Mouse (Mus musculus) spleen, adult 2 months (tissue): ENCODE data around the gene Cpeb4. TPM values are rescaled to one million over a fixed set of nuclear protein-coding genes. Genes with fewer than 3 reads are reported as not detected.
"Not testable (repeated sequence)": the region's sequence is repeated elsewhere in the genome, so short reads cannot be mapped to it uniquely, and the experiment has no call there.

Experiments used
- DNase-seq, 2 experiments: peaks; one replicate each; pipeline versions ENCODE4 v3.0.0 to v3.0.0-alpha.2; 2012 to 2021; ENCODE audit warnings: low spot score in 2 of 2, low read depth in 1 of 2
- H3K27ac ChIP-seq: fragments of 200-500 bp; 2 replicates; pipeline ENCODE4 v1.5.1; 2012; ENCODE audit warnings: low read length, inconsistent platforms; ENCODE audit not compliant: insufficient read depth
- H3K27me3 ChIP-seq: fragments of 200-500 bp; 2 replicates; pipeline ENCODE4 v1.6.1; 2012; ENCODE audit warnings: mild to moderate bottlenecking, moderate library complexity, low read length, inconsistent platforms; ENCODE audit not compliant: control insufficient read depth, insufficient read depth
- H3K36me3 ChIP-seq: fragments of 200-500 bp; 2 replicates; pipeline ENCODE4 v1.6.1; 2012; ENCODE audit warnings: mild to moderate bottlenecking, low read length, inconsistent platforms; ENCODE audit not compliant: control insufficient read depth, insufficient read depth
- H3K4me1 ChIP-seq: fragments of 200-500 bp; 2 replicates; pipeline ENCODE4 v1.6.1; 2011; ENCODE audit warnings: inconsistent platforms; ENCODE audit not compliant: control insufficient read depth, insufficient read depth, insufficient read length
- H3K4me3 ChIP-seq: fragments of 200-500 bp; 2 replicates; pipeline ENCODE4 v1.5.1; 2011; ENCODE audit warnings: mild to moderate bottlenecking, inconsistent platforms; ENCODE audit not compliant: insufficient read depth, insufficient read length; ENCODE audit errors: extremely low read depth
- CTCF ChIP-seq: fragments of 200-500 bp; IDR thresholded peaks from 2 replicates; pipeline ENCODE4 v1.5.1; 2011; ENCODE audit warnings: mild to moderate bottlenecking, inconsistent platforms; ENCODE audit not compliant: insufficient read depth, insufficient read length, insufficient replicate concordance; ENCODE audit errors: extremely low read depth
- POLR2A ChIP-seq: fragments of 200-500 bp; IDR thresholded peaks from 2 replicates; pipeline ENCODE4 v1.6.1; 2011; ENCODE audit warnings: low read depth, low read length, inconsistent platforms
- WGBS: fragments of 180-500 bp; shearing (Covaris S2); methylation state at CpG from one replicate; pipeline ENCODE4 v1.1.7; 2018; 5-methylcytosine and 5-hydroxymethylcytosine counted together
- polyA plus RNA-seq: library from polyadenylated mRNA; depleted of rRNA; stranded (reverse); fragments of >200 nt; gene quantifications from 2 replicates; pipeline ENCODE4 v1.2.3, GENCODE M21; 2012

The Cpeb4 gene
- polyA plus RNA-seq, 1 experiment: 10.4 TPM

- no peak for DNase-seq
- Histone ChIP-seq H3K36me3 (no peaks in the 10 kb centered on the region), H3K4me1 (no peaks in the 10 kb centered on the region), H3K27ac (no peak within 1 kb of the TSS), H3K27me3 (no peaks in the 10 kb centered on the region), H3K4me3 (no peak within 1 kb of the TSS)
- TF ChIP-seq POLR2A: no peak
- no peak for TF ChIP-seq CTCF
- WGBS: 89% methylated on average over 49 of the region's 49 CpGs
These were observed 93.5 kb downstream of the Cpeb4 start, which contains the start of gene 4930524B15Rik for GRCm38 (mm10) chr11:31965256-31966134. TSS of gene 4930524B15Rik (plus strand) at chr11:31965592.

GRCm38 (mm10) chr11:31974132-31974531 is 102.1 kb downstream of the Cpeb4 start:
- H3K4me3 ChIP-seq: no peak overlapping the region
- DNase-seq: no peak
- H3K4me1 ChIP-seq: no peaks in the 10 kb centered on the region
- no peak overlapping the region for H3K27ac ChIP-seq
- no peaks in the 10 kb centered on the region for H3K36me3 ChIP-seq
- H3K27me3 ChIP-seq: no peaks in the 10 kb centered on the region
- TF ChIP-seq CTCF: no peak
- no peak for TF ChIP-seq POLR2A
- 50% methylated on average over 4 of the region's 4 CpGs for WGBS

GRCm38 (mm10) chr11:31974826-31975225 is 102.8 kb downstream of the Cpeb4 start:
- no peaks in the 10 kb centered on the region for H3K4me1 ChIP-seq
- H3K27ac ChIP-seq: no peak overlapping the region
- 90% methylated on average over 8 of the region's 8 CpGs for WGBS
- DNase-seq: no peak
- H3K4me3 ChIP-seq: no peak overlapping the region
- no peaks in the 10 kb centered on the region for H3K27me3 ChIP-seq
- H3K36me3 ChIP-seq: no peaks in the 10 kb centered on the region
- TF ChIP-seq POLR2A (no peak), CTCF (no peak)

GRCm38 (mm10) chr11:31975678-31976077 is 103.7 kb downstream of the Cpeb4 start:
- Histone ChIP-seq H3K27ac (no peak overlapping the region), H3K4me3 (no peak overlapping the region), H3K27me3 (no peaks in the 10 kb centered on the region), H3K4me1 (no peaks in the 10 kb centered on the region), H3K36me3 (no peaks in the 10 kb centered on the region)
- TF ChIP-seq CTCF (no peak), POLR2A (no peak)
- WGBS: 51% methylated on average over 5 of the region's 5 CpGs
- DNase-seq: no peak

- no peak for DNase-seq
- H3K27me3 ChIP-seq: no peaks in the 10 kb centered on the region
- no peak overlapping the region for H3K27ac ChIP-seq
- H3K4me3 ChIP-seq: no peak overlapping the region
- H3K4me1 ChIP-seq: no peaks in the 10 kb centered on the region
- TF ChIP-seq POLR2A: no peak
- TF ChIP-seq CTCF: no peak
- no peaks in the 10 kb centered on the region for H3K36me3 ChIP-seq
- WGBS: 83% methylated on average over 5 of the region's 5 CpGs
These were observed 104.1 kb downstream of the Cpeb4 start for GRCm38 (mm10) chr11:31976137-31976536.

- H3K4me1 ChIP-seq, DNase-seq, H3K27ac ChIP-seq, H3K36me3 ChIP-seq, H3K4me3 ChIP-seq, H3K27me3 ChIP-seq: not testable (repeated sequence)
- WGBS: 91% methylated on average over 5 of the region's 5 CpGs
These were observed 108.1 kb downstream of the Cpeb4 start for GRCm38 (mm10) chr11:31980089-31980488.

GRCm38 (mm10) chr11:31981830-31982229 is 109.8 kb downstream of the Cpeb4 start:
- no peak for DNase-seq
- WGBS: 87% methylated on average over 7 of the region's 7 CpGs
- H3K4me3 ChIP-seq: no peak overlapping the region
- TF ChIP-seq POLR2A: no peak
- TF ChIP-seq CTCF: no peak
- no peaks in the 10 kb centered on the region for H3K27me3 ChIP-seq
- H3K4me1 ChIP-seq: no peaks in the 10 kb centered on the region
- no peaks in the 10 kb centered on the region for H3K36me3 ChIP-seq
- no peak overlapping the region for H3K27ac ChIP-seq

- H3K27ac ChIP-seq, H3K4me1 ChIP-seq, H3K27me3 ChIP-seq, H3K36me3 ChIP-seq, H3K4me3 ChIP-seq, DNase-seq: not testable (repeated sequence)
- WGBS: 91% methylated on average over 13 of the region's 13 CpGs
These were observed 110.4 kb downstream of the Cpeb4 start for GRCm38 (mm10) chr11:31982247-31982943.
